Mouse (Mus musculus): ENCODE results near the gene Gm10300. TPM values are rescaled to one million over a fixed set of nuclear protein-coding genes. Genes with fewer than 3 reads are reported as not detected.

The Gm10300 gene
- polyA plus RNA-seq, 1 experiment from 2014 or later = 0.12 TPM

- H3K27me3 ChIP-seq (ENCODE audit: insufficient read depth, low read length) = peaks cover 3% of the 10 kb centered on the region; the same call in 1 of the 2 replicates
- no peak for ATAC-seq (ENCODE audit: low FRiP score, low TSS enrichment)
- H3K4me1 ChIP-seq (ENCODE audit: insufficient read depth, low read length) = peaks cover 9% of the 10 kb centered on the region; the same call in 1 of the 2 replicates
- no peak overlapping the region for H3K4me3 ChIP-seq (ENCODE audit: low read length)
- H3K27ac ChIP-seq (ENCODE audit: low read length) = no peak overlapping the region
- H3K9me3 ChIP-seq (ENCODE audit: low read length) = no peaks in the 10 kb centered on the region
- H3K4me2 ChIP-seq (replicated peaks; ENCODE audit: low read depth, low read length) = no peak overlapping the region
- no peak overlapping the region for H3K9ac ChIP-seq (replicated peaks; ENCODE audit: low read length)
- WGBS = 75% methylated on average over 10 of the region's 10 CpGs
- no peaks in the 10 kb centered on the region for H3K36me3 ChIP-seq (ENCODE audit: insufficient read depth, low read length)
These were observed 22.9 kb upstream of the Gm10300 start for GRCm38 (mm10) chr4:132051321-132052275.

- no peak overlapping the region for H3K4me3 ChIP-seq (ENCODE audit: low read length)
- H3K9ac ChIP-seq (replicated peaks; ENCODE audit: low read length) = no peak overlapping the region
- H3K4me1 ChIP-seq (ENCODE audit: insufficient read depth, low read length) = peaks cover 3% of the 10 kb centered on the region
- no peaks in the 10 kb centered on the region for H3K9me3 ChIP-seq (ENCODE audit: low read length)
- H3K27me3 ChIP-seq (ENCODE audit: insufficient read depth, low read length) = no peaks in the 10 kb centered on the region
- H3K36me3 ChIP-seq (ENCODE audit: insufficient read depth, low read length) = no peaks in the 10 kb centered on the region
- ATAC-seq (ENCODE audit: low FRiP score, low TSS enrichment) = no peak
- H3K4me2 ChIP-seq (replicated peaks; ENCODE audit: low read depth, low read length) = no peak overlapping the region
- H3K27ac ChIP-seq (ENCODE audit: low read length) = no peak overlapping the region
These were observed 17.2 kb upstream of the Gm10300 start for GRCm38 (mm10) chr4:132057311-132057710.

- Histone ChIP-seq H3K9me3 (ENCODE audit: low read length) (no peaks in the 10 kb centered on the region), H3K27ac (ENCODE audit: low read length) (no peak overlapping the region), H3K4me1 (ENCODE audit: insufficient read depth, low read length) (peaks cover 6% of the 10 kb centered on the region), H3K4me2 (replicated peaks; ENCODE audit: low read depth, low read length) (no peak overlapping the region), H3K9ac (replicated peaks; ENCODE audit: low read length) (no peak overlapping the region), H3K36me3 (ENCODE audit: insufficient read depth, low read length) (no peaks in the 10 kb centered on the region), H3K27me3 (ENCODE audit: insufficient read depth, low read length) (no peaks in the 10 kb centered on the region), H3K4me3 (ENCODE audit: low read length) (no peak overlapping the region)
- 98% methylated on average over 2 of the region's 2 CpGs for WGBS
- ATAC-seq (ENCODE audit: low FRiP score, low TSS enrichment) = no peak
These were observed 15.0 kb upstream of the Gm10300 start for GRCm38 (mm10) chr4:132059541-132059940.

GRCm38 (mm10) chr4:132060040-132060832 is 14.3 kb upstream of the Gm10300 start:
- no peak for ATAC-seq (ENCODE audit: low FRiP score, low TSS enrichment)
- Histone ChIP-seq H3K27me3 (ENCODE audit: insufficient read depth, low read length) (no peaks in the 10 kb centered on the region), H3K4me3 (ENCODE audit: low read length) (no peak overlapping the region), H3K9me3 (ENCODE audit: low read length) (no peaks in the 10 kb centered on the region), H3K36me3 (ENCODE audit: insufficient read depth, low read length) (no peaks in the 10 kb centered on the region), H3K9ac (replicated peaks; ENCODE audit: low read length) (no peak overlapping the region), H3K27ac (ENCODE audit: low read length) (no peak overlapping the region), H3K4me2 (replicated peaks; ENCODE audit: low read depth, low read length) (no peak overlapping the region), H3K4me1 (ENCODE audit: insufficient read depth, low read length) (peaks cover 6% of the 10 kb centered on the region)
- 50% methylated on average over 17 of the region's 17 CpGs for WGBS

DNA sequence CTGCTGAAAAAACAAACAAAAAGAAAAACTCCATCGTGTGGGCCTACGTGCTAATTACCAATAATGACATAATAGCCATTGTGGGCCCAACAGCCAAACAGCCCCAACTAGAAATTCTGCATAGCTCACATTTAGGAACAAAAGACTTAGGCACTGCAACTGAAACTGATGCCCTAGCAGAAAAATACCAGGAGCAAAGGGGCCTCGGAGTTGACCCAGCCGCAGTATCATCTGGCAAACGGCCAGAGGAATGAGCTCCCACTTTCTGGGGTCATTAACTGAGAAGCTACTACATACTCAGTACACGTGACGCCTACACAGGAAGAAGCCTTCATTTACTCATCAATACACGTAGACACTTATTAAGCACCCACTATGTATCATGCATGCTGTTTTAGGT is 12.2 kb upstream of the Gm10300 start:
- no peak for ATAC-seq (ENCODE audit: low FRiP score, low TSS enrichment)
- H3K27ac ChIP-seq (ENCODE audit: low read length) = no peak overlapping the region
- H3K36me3 ChIP-seq (ENCODE audit: insufficient read depth, low read length) = no peaks in the 10 kb centered on the region
- no peaks in the 10 kb centered on the region for H3K27me3 ChIP-seq (ENCODE audit: insufficient read depth, low read length)
- WGBS = 34% methylated on average over 8 of the region's 8 CpGs
- no peak overlapping the region for H3K4me2 ChIP-seq (replicated peaks; ENCODE audit: low read depth, low read length)
- no peak overlapping the region for H3K4me3 ChIP-seq (ENCODE audit: low read length)
- H3K9ac ChIP-seq (replicated peaks; ENCODE audit: low read length) = no peak overlapping the region
- H3K4me1 ChIP-seq (ENCODE audit: insufficient read depth, low read length) = peaks cover 19% of the 10 kb centered on the region
- H3K9me3 ChIP-seq (ENCODE audit: low read length) = no peaks in the 10 kb centered on the region

GRCm38 (mm10) chr4:132062934-132063884 is 11.3 kb upstream of the Gm10300 start:
- 66% methylated on average over 17 of the region's 17 CpGs for WGBS
- ATAC-seq (ENCODE audit: low FRiP score, low TSS enrichment) = no peak

GRCm38 (mm10) chr4:132064550-132064949 is 9.9 kb upstream of the Gm10300 start:
- 88% methylated on average over 5 of the region's 5 CpGs for WGBS
- no peak overlapping the region for H3K9ac ChIP-seq (replicated peaks; ENCODE audit: low read length)
- H3K4me1 ChIP-seq (ENCODE audit: insufficient read depth, low read length) = peaks cover 26% of the 10 kb centered on the region
- H3K4me3 ChIP-seq (ENCODE audit: low read length) = no peak overlapping the region
- H3K27me3 ChIP-seq (ENCODE audit: insufficient read depth, low read length) = no peaks in the 10 kb centered on the region
- H3K36me3 ChIP-seq (ENCODE audit: insufficient read depth, low read length) = no peaks in the 10 kb centered on the region
- H3K27ac ChIP-seq (ENCODE audit: low read length) = no peak overlapping the region
- no peaks in the 10 kb centered on the region for H3K9me3 ChIP-seq (ENCODE audit: low read length)
- no peak for ATAC-seq (ENCODE audit: low FRiP score, low TSS enrichment)
- no peak overlapping the region for H3K4me2 ChIP-seq (replicated peaks; ENCODE audit: low read depth, low read length)

More at GRCm38 (mm10) chr4:132062934-132063884, 11.3 kb upstream of the Gm10300 start:
- Histone ChIP-seq H3K9ac (replicated peaks; ENCODE audit: low read length) (no peak overlapping the region), H3K27ac (ENCODE audit: low read length) (no peak overlapping the region), H3K36me3 (ENCODE audit: insufficient read depth, low read length) (no peaks in the 10 kb centered on the region), H3K9me3 (ENCODE audit: low read length) (no peaks in the 10 kb centered on the region), H3K4me1 (ENCODE audit: insufficient read depth, low read length) (peaks cover 22% of the 10 kb centered on the region), H3K4me2 (replicated peaks; ENCODE audit: low read depth, low read length) (no peak overlapping the region), H3K4me3 (ENCODE audit: low read length) (no peak overlapping the region), H3K27me3 (ENCODE audit: insufficient read depth, low read length) (no peaks in the 10 kb centered on the region)

GRCm38 (mm10) chr4:132065578-132065977 is 8.9 kb upstream of the Gm10300 start:
- peaks cover 26% of the 10 kb centered on the region for H3K4me1 ChIP-seq (ENCODE audit: insufficient read depth, low read length)
- no peak overlapping the region for H3K27ac ChIP-seq (ENCODE audit: low read length)
- no peak for ATAC-seq (ENCODE audit: low FRiP score, low TSS enrichment)
- no peak overlapping the region for H3K4me2 ChIP-seq (replicated peaks; ENCODE audit: low read depth, low read length)
- H3K36me3 ChIP-seq (ENCODE audit: insufficient read depth, low read length) = no peaks in the 10 kb centered on the region
- no peak overlapping the region for H3K9ac ChIP-seq (replicated peaks; ENCODE audit: low read length)
- 62% methylated on average over 3 of the region's 3 CpGs for WGBS
- no peak overlapping the region for H3K4me3 ChIP-seq (ENCODE audit: low read length)
- H3K27me3 ChIP-seq (ENCODE audit: insufficient read depth, low read length) = no peaks in the 10 kb centered on the region
- no peaks in the 10 kb centered on the region for H3K9me3 ChIP-seq (ENCODE audit: low read length)

- Histone ChIP-seq H3K4me3 (ENCODE audit: low read length) (no peak overlapping the region), H3K36me3 (ENCODE audit: insufficient read depth, low read length) (no peaks in the 10 kb centered on the region), H3K9ac (replicated peaks; ENCODE audit: low read length) (no peak overlapping the region), H3K4me2 (replicated peaks; ENCODE audit: low read depth, low read length) (no peak overlapping the region), H3K27ac (ENCODE audit: low read length) (0 out of 2 replicates have a peak overlapping the region, but pooled peaks have one; percentile 51), H3K4me1 (ENCODE audit: insufficient read depth, low read length) (peaks cover 26% of the 10 kb centered on the region), H3K9me3 (ENCODE audit: low read length) (no peaks in the 10 kb centered on the region), H3K27me3 (ENCODE audit: insufficient read depth, low read length) (no peaks in the 10 kb centered on the region)
- WGBS = 54% methylated on average over 10 of the region's 10 CpGs
- ATAC-seq (ENCODE audit: low FRiP score, low TSS enrichment) = 0 out of 2 replicates have a peak, but pooled peaks have one; percentile 28
These were observed 8.3 kb upstream of the Gm10300 start for GRCm38 (mm10) chr4:132066101-132066773.

Measured in kidney, embryonic 16.5 days (tissue).